17 mouse cellular contexts compared by ENCODE assay signal in genomic region chr8:114891252-114891651, GRCm38 (mm10).
"Had no signal": no experiment of that assay in that cellular context is flagged by ENCODE, and none has a peak within 500 bp of the region (broad histone marks: within the 10 kb centered on the region; RNA-seq: fewer than 3 reads in every experiment).

No protein-coding gene starts in this region.

- H3K27me3 ChIP-seq: liver, embryonic 12.5 days; liver, embryonic 15.5 days; lung, embryonic 15.5 days; megakaryocyte, embryonic 14.5 days had no signal

- H3K27ac ChIP-seq: kidney, postnatal 0 days; layer of hippocampus, adult 2 months; limb, embryonic 10.5 days; limb, embryonic 13.5 days; liver, embryonic 12.5 days; liver, embryonic 15.5 days; lung, embryonic 15.5 days; midbrain, embryonic 10.5 days; midbrain, embryonic 13.5 days had no signal

- H3K4me3 ChIP-seq: layer of hippocampus, adult 2 months; limb, embryonic 10.5 days; limb, embryonic 13.5 days; liver, embryonic 12.5 days; liver, embryonic 15.5 days; lung, embryonic 15.5 days; megakaryocyte, embryonic 14.5 days; midbrain, embryonic 10.5 days; midbrain, embryonic 13.5 days had no signal

- DNase-seq: layer of hippocampus, adult 9-11 months; liver; lung, adult 18-20 months; lung, postnatal 10 days; lung, postnatal 36 days; thymus, adult 18-20 months; thymus, postnatal 4 days had no signal

- H3K4me1 ChIP-seq: liver, embryonic 12.5 days; liver, embryonic 15.5 days; megakaryocyte, embryonic 14.5 days had no signal

- H3K36me3 ChIP-seq: limb, embryonic 10.5 days; limb, embryonic 13.5 days; liver, embryonic 12.5 days; liver, embryonic 15.5 days; lung, embryonic 15.5 days; midbrain, embryonic 10.5 days; midbrain, embryonic 13.5 days had no signal
